Mouse (Mus musculus) gastrocnemius, postnatal 4 days (tissue): ENCODE measurements around the gene Olfr777. TPM values are rescaled to one million over a fixed set of nuclear protein-coding genes. Genes with fewer than 3 reads are reported as not detected.
"Not testable (repeated sequence)": the region's sequence is repeated elsewhere in the genome, so short reads cannot be mapped to it uniquely, and the experiment has no call there.

ENCODE experiments used
- DNase-seq, 2 experiments: peaks; one replicate each; pipeline ENCODE4 v3.0.0; 2021 to 2022; ENCODE audit warnings: low spot score in 2 of 2, mixed read lengths in 2 of 2
- long read RNA-seq, 2 experiments: library from polyadenylated mRNA; stranded (forward); transcript quantifications; one replicate each; pipeline ENCODE4 v2.0.0; 2021
- total RNA-seq, 2 experiments: library from RNA; stranded (reverse); gene quantifications; 2 replicates each; pipeline ENCODE4 v1.2.3; 2021

Olfr777 gene
- not detected for total RNA-seq
- long read RNA-seq, experiment 1 = 0 reads
- long read RNA-seq, experiment 2 = 0 reads

GRCm38 (mm10) chr10:129271081-129271535, at the start of gene Olfr777:
Gene Olfr777, minus strand, starts transcription at chr10:129271485.
- no peak for DNase-seq

GRCm38 (mm10) chr10:129317817-129318216, 46.5 kb upstream of the Olfr777 start, which contains the start of gene Olfr780:
Gene Olfr780, plus strand, starts transcription at chr10:129318117.
- DNase-seq = no peak

- not testable (repeated sequence) for DNase-seq
Measured at GRCm38 (mm10) chr10:129313521-129313920, 42.2 kb upstream of the Olfr777 start.

GRCm38 (mm10) chr10:129312973-129313372, 41.7 kb upstream of the Olfr777 start:
- not testable (repeated sequence) for DNase-seq

- DNase-seq = no peak
Measured at GRCm38 (mm10) chr10:129258827-129259226, 12.5 kb downstream of the Olfr777 start, which contains the start of gene Olfr776. Gene Olfr776, plus strand, starts transcription at chr10:129259127.

GRCm38 (mm10) chr10:129248112-129248511, 23.2 kb downstream of the Olfr777 start, which contains the start of gene Olfr775:
Gene Olfr775, plus strand, starts transcription at chr10:129248412.
- no peak for DNase-seq

- no peak for DNase-seq
Measured at GRCm38 (mm10) chr10:129235904-129236303, 35.4 kb downstream of the Olfr777 start, which contains the start of gene Olfr774. Gene Olfr774, plus strand, starts transcription at chr10:129236204.

GRCm38 (mm10) chr10:129230737-129231136, 40.5 kb downstream of the Olfr777 start:
- no peak for DNase-seq

Other genes starting within 250 kb of the Olfr777 start
- not detected for gene Olfr764-ps1, start 231.6 kb downstream of the Olfr777 start, total RNA-seq
- gene Olfr765, start 221.5 kb downstream of the Olfr777 start, total RNA-seq = not detected
- gene Olfr766-ps1, start 202.5 kb downstream of the Olfr777 start, total RNA-seq = not detected
- gene Olfr767, start 188.6 kb downstream of the Olfr777 start, total RNA-seq = not detected
- not detected for gene Olfr768, start 172.1 kb downstream of the Olfr777 start, total RNA-seq
- not detected for gene Olfr769, start 153.6 kb downstream of the Olfr777 start, total RNA-seq
- not detected for gene Olfr770, start 132.5 kb downstream of the Olfr777 start, total RNA-seq
- not detected for gene Olfr771, start 106.7 kb downstream of the Olfr777 start, total RNA-seq
- not detected for gene Olfr772, start 93.6 kb downstream of the Olfr777 start, total RNA-seq
- gene Olfr773, start 84.1 kb downstream of the Olfr777 start, total RNA-seq = not detected
- gene Olfr774, start 35.3 kb downstream of the Olfr777 start, total RNA-seq = not detected
- not detected for gene Olfr775, start 23.1 kb downstream of the Olfr777 start, total RNA-seq
- not detected for gene Olfr776, start 12.4 kb downstream of the Olfr777 start, total RNA-seq
- gene Olfr780, start 46.6 kb upstream of the Olfr777 start, total RNA-seq = not detected
- gene Olfr781, start 57.4 kb upstream of the Olfr777 start, total RNA-seq = not detected
- not detected for gene Olfr782, start 77.4 kb upstream of the Olfr777 start, total RNA-seq
- gene Olfr784, start 112.6 kb upstream of the Olfr777 start, total RNA-seq = under 1 TPM in 1 of 2 experiments, not detected in 1; 0.07 TPM
- not detected for gene Olfr785, start 133.9 kb upstream of the Olfr777 start, total RNA-seq
- gene Olfr786, start 155.8 kb upstream of the Olfr777 start, total RNA-seq = not detected
- gene Olfr787, start 190.4 kb upstream of the Olfr777 start, total RNA-seq = not detected
- gene Olfr788, start 199.5 kb upstream of the Olfr777 start, total RNA-seq = not detected
- gene Olfr789, start 213.3 kb upstream of the Olfr777 start, total RNA-seq = not detected
- gene Olfr790, start 227.0 kb upstream of the Olfr777 start, total RNA-seq = not detected